Mouse (Mus musculus) brain, embryonic 14.5 days (tissue): Measurements from ENCODE around the gene Rps3. TPM values are rescaled to one million over a fixed set of nuclear protein-coding genes. Genes with fewer than 3 reads are reported as not detected.
A peak's percentile ranks its signal among the peaks of the same experiment; 100 is the strongest.

ENCODE experiments used
- DNase-seq: peaks from one replicate; pipeline ENCODE4 v3.0.0-alpha.2; 2011; ENCODE audit warnings: low read depth
- CTCF ChIP-seq: fragments of 200-500 bp; IDR thresholded peaks from 2 replicates; pipeline ENCODE4 v1.5.1; 2012; ENCODE audit warnings: inconsistent platforms, mild to moderate bottlenecking, moderate library complexity, borderline replicate concordance; ENCODE audit not compliant: insufficient read depth, insufficient read length; ENCODE audit errors: extremely low read depth
- POLR2A ChIP-seq: fragments of 200-500 bp; IDR thresholded peaks from 2 replicates; pipeline ENCODE4 v1.6.1; 2012; ENCODE audit warnings: mild to moderate bottlenecking, inconsistent platforms, borderline replicate concordance; ENCODE audit not compliant: poor library complexity, insufficient read depth, insufficient read length, severe bottlenecking; ENCODE audit errors: extremely low read depth
- polyA plus RNA-seq: library from polyadenylated mRNA; depleted of rRNA; stranded (reverse); fragments of >200 nt; gene quantifications from 2 replicates; pipeline ENCODE4 v1.2.3, GENCODE M21; 2012

The Rps3 gene
- polyA plus RNA-seq, 1 experiment, result 722 TPM

GRCm38 (mm10) chr7:99504556-99504955, 21.0 kb upstream of the Rps3 start:
- TF ChIP-seq CTCF, result no peak
- TF ChIP-seq POLR2A, result no peak
- no peak for DNase-seq

GRCm38 (mm10) chr7:99501148-99501547, 17.6 kb upstream of the Rps3 start:
- no peak for DNase-seq
- no peak for TF ChIP-seq CTCF
- no peak for TF ChIP-seq POLR2A

GRCm38 (mm10) chr7:99500655-99501054, 17.1 kb upstream of the Rps3 start:
- TF ChIP-seq CTCF, result no peak
- TF ChIP-seq POLR2A, result no peak
- DNase-seq, result no peak

- TF ChIP-seq CTCF (peak; percentile 96), POLR2A (no peak)
- DNase-seq, result peak; percentile 93
These were observed 16.7 kb upstream of the Rps3 start for GRCm38 (mm10) chr7:99500201-99500600.

- TF ChIP-seq POLR2A, result no peak
- no peak for TF ChIP-seq CTCF
- DNase-seq, result no peak
These were observed 15.6 kb upstream of the Rps3 start for GRCm38 (mm10) chr7:99499128-99499527.

DNA sequence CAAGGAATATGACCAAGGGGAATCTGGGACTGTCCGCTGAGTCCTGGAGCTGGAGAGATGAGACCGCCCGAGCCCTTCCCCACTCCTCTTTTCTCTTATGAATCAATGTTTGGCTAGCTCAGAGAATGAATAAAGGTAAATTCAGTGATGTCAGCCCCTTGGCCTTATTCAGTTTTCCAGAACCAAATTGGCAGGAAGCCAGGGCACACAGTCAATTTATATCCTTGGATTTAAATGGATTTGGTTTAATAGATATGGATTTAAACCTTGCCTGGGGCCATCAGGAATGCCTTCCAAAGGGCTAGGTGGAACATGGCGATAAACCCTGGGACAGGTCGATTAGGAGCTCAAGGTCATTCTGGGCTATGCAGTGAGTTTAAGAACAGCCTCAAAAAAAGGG, 6.2 kb upstream of the Rps3 start:
- TF ChIP-seq POLR2A, result no peak
- TF ChIP-seq CTCF, result no peak
- peak; percentile 25 for DNase-seq

GRCm38 (mm10) chr7:99484679-99485078, 1.1 kb upstream of the Rps3 start:
- no peak for DNase-seq
- TF ChIP-seq CTCF (no peak), POLR2A (no peak)

GRCm38 (mm10) chr7:99483924-99484319, 384 bp upstream of the Rps3 start:
- DNase-seq, result no peak
- TF ChIP-seq CTCF, result no peak
- no peak for TF ChIP-seq POLR2A

GRCm38 (mm10) chr7:99482637-99483036, 901 bp downstream of the Rps3 start:
- no peak for DNase-seq
- TF ChIP-seq POLR2A (no peak), CTCF (no peak)

- no peak for DNase-seq
- TF ChIP-seq POLR2A (no peak), CTCF (no peak)
These were observed 6.3 kb downstream of the Rps3 start for GRCm38 (mm10) chr7:99477235-99477634.

GRCm38 (mm10) chr7:99476558-99477114, 6.9 kb downstream of the Rps3 start:
- DNase-seq, result no peak
- TF ChIP-seq POLR2A (no peak), CTCF (no peak)

DNA sequence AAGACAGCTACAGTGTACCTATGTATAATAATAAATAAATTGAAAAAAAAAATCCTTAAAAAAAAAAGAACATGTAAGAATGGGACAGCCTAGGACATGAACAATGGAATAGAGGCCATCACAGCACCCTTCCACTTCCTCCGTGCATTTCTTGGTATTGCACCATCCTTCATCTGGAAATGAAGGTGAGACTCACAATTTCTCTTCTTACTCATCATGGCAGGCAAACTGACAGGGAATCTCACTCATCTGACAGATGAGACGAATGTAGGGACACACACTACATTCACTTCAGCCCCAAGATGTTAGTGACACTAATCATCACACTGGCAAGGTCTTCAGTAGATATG, 8.0 kb downstream of the Rps3 start:
- DNase-seq, result no peak
- TF ChIP-seq CTCF, result no peak
- no peak for TF ChIP-seq POLR2A
